Mouse (Mus musculus) lung, postnatal 0 days (tissue): ENCODE data around the gene Ptpn11.

Source experiments
- CTCF ChIP-seq: IDR thresholded peaks from 2 replicates; pipeline ENCODE4 v1.5.1; 2016; ENCODE audit warnings: antibody characterized with exemption, mild to moderate bottlenecking
- EP300 ChIP-seq: IDR thresholded peaks from 2 replicates; pipeline ENCODE4 v1.6.1; 2016; ENCODE audit warnings: antibody characterized with exemption, mild to moderate bottlenecking, control low read depth

DNA sequence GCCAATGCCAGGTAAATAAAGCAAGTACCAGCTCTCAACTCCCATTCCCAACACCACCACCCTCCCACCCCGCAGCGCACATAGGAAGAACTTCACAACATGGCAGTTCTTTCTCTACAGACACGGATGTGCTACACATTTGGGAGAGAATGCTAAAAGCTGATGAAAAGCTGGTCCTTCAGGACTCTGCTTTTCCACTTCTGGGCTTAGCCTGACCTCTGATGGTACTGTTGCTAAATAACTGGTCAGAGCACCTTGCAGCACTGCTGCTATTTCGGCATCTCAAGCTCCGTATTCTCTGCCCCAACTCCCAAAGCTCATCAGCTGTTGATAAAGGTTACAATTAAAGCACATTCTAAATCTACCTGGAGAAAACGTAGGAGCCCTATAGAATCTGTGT lies 24.3 kb downstream of the Ptpn11 start:
- TF ChIP-seq CTCF (no peak), EP300 (no peak)
